Mouse (Mus musculus): ENCODE data around the gene E030018B13Rik.
A peak's percentile ranks its signal among the peaks of the same experiment; 100 is the strongest.

Gene E030018B13Rik

DNA sequence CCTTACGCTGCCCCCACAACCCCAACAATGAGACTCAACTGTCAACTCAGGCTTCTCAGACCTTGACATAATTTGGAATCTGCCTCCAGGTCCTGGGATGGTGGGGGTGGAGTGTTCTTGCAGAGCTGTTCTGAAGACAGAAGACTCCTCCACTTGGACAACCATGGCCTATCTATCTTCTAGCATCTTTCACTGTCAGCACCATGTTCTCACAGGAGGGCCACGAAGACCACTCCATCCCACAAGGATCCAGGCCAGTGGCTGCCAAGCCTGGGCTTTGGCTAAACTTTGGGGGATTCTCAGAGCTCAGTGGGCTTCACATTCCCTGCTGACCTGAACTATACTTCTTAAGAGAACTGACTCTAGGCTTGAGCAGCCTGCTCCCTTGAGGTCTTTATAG, 1.8 kb upstream of the E030018B13Rik start:
- DNase-seq (ENCODE audit: low read depth, low spot score): no peak

DNA sequence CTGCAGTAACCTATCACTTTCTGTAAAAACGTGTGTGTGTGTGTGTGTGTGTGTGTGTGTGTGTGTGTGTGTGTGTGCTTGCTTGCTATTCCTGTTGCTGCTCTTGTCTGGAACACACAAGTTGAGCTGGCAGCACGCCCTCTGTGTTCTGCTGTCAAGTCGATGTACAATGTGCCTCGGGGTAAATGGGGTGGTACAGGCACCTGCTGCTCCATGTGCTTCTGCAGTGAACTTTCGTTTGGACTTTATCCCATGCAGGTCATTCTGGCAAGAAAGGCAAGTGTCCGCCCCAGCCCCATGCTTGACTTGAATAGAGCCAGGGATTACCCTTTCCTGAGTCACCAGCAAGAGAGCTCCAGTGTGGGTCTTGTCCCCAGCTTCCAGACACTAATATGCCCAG, 1.0 kb downstream of the E030018B13Rik start:
- no peak for DNase-seq (ENCODE audit: low read depth, low spot score)

DNA sequence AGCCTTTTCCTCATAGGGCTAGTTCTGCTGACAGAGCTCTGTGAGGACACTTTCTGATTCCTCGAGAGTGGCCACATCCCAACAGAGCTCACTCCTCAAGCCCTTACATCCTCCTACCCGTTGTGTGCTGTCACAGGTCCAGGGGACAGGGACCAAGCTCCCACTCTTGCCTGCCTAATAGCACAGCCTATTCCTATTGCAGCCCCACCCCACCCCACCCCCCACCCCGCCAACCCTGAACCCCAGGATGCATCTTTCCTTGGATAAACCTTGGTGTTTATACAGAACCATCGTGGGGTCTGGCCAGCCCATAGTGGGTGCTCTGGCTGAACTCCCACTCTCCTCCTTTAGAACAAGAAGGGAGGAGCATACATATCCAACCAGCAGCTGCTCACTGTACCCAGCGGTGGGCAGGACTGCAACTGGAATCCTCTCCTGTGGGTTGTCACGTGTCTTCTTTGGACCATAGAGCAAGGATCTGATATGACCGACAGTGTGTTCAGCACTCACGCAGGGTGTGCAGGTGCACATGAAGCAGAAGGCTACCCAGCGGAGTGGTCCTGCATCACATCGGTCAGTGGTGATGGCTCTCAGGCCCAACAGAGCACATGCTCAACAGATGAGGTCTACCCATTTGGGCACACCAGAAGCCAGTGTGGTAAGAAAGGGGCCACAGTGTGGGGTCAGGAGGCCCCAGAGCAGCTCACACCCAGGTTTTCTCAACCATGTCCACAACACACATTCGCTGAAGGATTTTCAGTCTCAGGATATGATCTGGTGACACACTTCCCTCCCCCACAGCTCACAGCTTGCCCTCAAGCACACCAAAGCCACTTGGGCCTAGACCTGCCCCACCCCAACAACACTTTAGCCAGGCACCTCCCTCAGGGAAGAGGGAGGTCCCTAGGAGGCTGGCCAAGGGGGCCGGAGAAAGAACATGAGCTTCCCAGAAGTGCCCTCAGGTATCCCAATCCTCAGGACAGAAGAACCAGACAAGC, 2.4 kb downstream of the E030018B13Rik start:
- no peak for DNase-seq (ENCODE audit: low read depth, low spot score)

DNA sequence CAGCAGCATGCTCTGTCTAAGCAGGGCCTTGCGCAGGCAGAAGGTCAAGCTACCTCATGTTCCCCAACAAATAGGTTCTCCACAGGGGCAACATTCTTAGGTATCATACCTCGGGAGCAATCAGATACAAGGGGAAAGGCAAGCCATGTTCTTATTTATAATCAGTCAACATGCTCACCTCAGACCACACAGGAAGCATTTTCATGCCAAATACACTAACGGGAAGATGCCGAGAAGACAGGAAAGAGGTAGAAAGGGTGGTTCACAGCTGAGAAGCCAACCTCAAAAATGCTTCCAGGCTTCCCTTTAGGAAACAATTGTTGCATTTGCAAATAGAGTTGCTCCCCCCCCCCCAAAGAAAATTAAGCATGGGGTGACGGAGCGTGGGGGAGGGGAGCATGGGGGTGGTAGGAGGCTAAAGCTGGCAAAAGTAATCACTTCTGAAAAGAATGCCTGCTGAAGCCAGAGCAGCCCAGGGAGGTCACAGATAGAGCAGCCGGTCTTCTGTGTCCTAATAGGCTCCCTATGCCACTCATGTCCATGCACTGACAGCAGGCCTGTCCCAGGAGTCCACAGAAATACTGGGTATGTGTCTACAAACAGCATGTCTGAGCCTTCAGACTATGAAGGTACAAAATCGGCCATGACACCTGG, 5.4 kb downstream of the E030018B13Rik start:
- no peak for DNase-seq (ENCODE audit: low read depth, low spot score)

DNA sequence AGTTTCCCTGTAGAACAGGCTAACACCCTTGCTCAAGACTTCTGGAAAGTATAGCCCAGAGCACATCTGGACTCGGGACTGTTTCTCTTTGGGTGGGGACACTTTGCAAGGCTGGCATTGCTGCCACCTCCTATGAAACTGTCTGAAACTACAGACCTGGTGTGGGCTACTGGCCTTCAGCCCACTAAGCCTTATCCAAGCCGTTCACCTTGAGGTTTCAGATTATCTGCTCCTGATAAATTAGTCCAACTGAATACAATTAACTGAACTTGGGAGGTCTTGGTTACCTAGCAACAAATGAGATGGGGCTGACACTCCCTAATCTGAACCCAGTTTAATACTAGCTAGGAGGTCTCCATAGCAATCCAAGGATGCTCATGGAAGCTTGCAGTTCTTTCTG, 5.9 kb downstream of the E030018B13Rik start:
- DNase-seq (ENCODE audit: low read depth, low spot score): no peak

DNA sequence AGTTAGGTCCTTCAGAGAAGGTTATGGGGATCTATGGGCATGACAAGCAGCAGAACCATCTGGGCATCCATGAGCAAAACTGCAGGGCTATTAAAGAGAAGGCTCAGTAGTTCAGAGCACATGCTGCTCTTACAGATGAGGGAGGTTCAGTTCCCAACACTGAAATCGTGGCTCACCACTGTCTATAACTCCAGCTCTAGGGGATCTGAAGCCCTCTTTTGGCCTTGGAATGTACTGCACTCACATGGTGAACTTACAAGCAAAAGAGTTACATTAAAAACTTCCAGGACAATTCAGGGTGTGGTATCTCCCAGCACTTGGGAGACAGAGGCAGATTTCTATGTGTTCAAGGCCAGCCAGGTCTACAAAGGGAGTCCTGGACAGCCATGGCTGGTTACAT, 6.3 kb downstream of the E030018B13Rik start:
- peak; percentile 66 for DNase-seq (ENCODE audit: low read depth, low spot score)

DNA sequence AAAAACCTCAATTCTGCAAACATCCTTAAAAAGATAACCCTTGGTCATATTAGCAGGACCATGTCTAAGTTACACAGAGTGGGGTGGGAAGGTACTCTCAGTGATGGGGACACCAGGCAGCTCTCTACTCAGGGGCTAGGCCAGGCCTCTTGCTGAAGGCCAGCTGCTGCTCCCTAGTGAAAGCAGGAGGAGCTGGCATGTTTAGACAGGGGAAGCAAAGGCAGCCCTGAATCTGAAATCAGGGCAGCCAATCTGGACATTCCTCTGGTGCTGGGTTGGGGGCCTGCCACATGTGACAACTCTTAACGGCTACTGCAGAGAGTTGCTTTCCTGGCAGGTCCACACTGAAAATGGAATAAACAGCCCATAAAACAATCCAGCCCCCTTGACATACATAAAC, 7.5 kb downstream of the E030018B13Rik start:
- DNase-seq (ENCODE audit: low read depth, low spot score): no peak

DNA sequence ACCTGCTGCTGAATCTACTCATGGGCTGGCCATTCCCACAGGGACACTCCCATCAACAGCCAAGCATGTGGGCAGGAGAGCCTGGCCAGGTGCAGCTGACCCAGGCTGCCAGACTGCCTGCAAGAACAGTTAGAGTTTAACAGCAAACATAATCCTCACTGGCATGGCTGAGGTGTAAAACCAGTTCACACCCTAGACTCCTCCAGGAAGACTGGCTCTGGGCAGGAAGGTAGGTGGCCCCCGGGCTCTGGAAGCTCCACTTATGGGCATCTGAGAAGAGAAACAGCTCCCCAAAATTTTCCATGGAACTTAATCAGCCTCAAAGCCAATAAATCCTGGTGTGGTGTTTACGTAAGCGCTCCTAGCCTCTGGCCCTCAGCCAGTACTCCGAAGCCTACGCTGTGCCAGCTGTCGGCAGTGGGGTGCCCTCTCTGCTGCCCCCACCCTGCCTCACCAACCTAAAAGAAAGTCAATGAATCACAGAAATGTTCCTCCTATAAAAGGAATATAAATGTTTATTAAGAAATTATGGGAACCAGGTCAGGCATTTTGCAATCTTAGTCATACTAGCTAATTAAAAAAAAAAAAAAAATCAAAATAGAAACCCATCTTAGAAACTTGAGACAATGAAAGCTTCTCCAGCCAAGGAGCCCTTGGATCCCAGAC, 8.2 kb downstream of the E030018B13Rik start:
- no peak for DNase-seq (ENCODE audit: low read depth, low spot score)

DNA sequence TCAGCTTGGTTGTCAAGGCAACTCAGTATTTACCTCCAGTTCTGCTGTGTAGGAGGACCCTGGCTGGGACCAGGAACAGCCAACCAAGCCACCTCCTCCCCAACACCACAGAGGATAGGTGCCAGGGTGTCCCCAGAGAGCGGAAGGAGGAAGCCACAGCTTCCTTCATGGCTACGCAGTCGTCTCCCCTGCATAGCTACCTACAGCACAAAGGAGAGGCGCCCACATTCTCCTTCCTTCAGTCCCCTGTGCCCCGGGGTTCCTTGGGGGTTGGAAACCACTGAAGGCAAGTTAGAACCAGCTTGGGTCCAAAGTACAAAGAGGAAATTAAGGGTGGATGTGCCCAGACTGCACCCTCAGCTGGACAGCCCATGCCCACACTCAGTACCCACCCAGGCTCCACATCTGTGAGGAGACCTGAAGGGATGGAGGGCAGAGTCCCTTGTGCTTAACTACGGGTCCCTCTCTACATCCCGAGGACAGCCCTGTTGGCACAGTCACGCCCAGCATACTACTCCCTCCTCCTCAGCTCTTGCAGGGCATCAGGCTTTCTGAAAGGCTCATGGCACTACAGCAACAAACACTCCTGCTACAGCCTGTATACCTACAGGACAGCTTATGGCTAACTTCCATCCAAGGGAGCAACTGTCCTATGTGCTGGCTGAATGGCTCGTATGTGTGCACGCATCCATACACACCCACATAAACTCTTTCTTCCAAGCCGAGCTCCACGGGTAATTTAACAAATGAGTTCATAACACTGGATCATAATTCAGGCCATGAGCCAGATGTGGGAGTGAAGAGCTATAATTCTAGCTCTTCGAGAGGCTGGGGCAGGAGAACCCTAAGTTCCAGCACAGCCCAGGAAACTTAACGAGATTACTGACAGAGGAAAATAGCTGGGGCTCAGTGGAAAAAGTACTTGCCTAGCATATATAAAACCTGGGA, 9.0 kb downstream of the E030018B13Rik start:
- DNase-seq (ENCODE audit: low read depth, low spot score): no peak

DNA sequence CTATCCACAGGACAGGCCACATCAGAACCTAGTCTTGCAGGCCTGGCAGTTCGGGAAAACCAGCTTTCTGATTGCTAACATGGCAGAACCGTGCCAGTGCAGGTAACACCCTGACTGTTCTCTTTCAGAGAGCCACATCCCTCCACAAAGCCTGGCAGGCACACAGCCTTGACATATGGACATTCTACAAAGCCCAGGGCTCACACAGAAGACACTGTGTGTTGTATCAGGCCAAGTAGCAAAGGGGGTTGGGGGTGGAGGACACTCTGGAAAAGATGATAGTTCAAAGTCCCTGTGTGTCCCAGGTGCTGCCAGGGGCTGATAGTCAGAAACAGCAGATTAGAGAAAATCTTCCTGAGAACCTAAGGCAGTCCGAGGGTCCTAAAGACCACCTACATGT, 9.8 kb downstream of the E030018B13Rik start:
- DNase-seq (ENCODE audit: low read depth, low spot score): no peak

DNA sequence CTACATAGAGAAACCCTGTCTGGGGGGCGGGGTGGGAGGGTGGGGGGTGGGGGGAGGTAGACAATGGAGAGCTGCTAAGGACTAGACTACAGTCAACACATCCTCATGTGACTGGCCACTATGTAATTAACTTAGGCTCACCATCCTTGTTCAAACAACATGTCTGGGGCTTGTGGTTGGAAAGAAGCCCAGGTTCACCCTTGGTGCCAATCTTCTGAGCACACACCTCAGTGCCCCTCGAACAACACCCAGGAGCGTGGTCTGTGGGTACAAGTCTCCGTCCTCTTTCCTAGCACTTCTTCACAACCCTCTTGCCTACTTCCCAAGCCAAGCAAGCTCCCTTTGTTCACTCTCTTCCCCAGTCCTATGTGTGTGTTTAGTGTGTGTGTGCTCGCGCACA, 10.5 kb downstream of the E030018B13Rik start:
- DNase-seq (ENCODE audit: low read depth, low spot score): no peak

DNA sequence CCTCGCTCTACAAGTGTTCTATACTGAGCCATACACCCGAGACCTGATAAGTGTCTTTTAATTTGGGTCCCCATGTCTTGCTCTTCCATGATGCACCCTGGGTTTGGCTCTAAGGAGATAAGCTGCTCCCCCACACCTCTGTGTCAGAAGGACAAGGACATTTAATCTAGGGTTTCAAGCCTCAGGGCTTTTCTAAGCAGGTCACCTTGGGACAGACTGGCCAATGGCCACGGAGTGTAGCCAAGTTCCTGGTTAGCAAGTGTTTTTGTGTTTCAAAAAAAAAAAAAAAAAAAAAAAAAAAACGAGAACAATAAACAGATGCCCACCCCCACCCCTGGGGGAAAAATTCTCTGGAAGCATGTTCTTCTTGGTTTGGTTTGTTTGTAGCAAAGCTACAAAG, 12.4 kb downstream of the E030018B13Rik start:
- no peak for DNase-seq (ENCODE audit: low read depth, low spot score)

DNA sequence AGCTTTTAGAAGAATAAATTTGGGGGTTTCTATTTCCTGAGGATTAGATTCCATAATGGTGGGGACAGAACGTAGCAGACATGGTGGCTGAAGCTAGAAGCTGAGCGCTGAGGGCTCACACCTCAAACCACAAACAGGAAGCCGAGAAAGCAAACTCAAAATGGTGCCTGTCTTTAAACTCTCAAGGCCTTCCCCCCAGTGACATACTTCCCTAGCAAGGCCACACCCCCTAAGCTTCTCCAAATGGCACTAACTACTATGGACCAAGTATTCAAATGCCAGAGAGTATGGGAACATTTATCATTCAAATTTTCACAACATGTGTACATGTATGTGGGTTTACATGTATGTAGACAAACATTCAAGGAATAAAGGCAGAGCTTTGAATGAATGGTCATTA, 13.5 kb downstream of the E030018B13Rik start:
- peak; percentile 38 for DNase-seq (ENCODE audit: low read depth, low spot score)

DNA sequence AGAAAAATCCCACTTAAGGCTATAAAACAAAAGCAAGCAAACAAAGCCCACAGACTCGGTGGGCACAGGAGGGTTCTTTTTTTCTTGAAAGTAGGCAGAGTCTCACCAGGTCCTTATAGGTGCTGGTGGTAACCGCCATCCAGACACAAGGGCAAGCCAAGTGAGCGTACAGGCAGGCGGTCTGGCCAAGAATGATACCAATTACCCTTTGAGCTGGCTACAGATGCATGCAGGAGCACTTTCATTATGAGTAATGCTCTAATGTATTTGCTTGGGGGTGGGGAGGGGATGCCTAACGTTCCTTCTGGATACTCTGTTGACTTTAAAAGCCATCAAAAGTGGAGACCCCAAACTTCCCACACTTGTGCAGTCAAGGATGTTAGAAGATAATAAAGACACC, 14.1 kb downstream of the E030018B13Rik start:
- DNase-seq (ENCODE audit: low read depth, low spot score): no peak

DNA sequence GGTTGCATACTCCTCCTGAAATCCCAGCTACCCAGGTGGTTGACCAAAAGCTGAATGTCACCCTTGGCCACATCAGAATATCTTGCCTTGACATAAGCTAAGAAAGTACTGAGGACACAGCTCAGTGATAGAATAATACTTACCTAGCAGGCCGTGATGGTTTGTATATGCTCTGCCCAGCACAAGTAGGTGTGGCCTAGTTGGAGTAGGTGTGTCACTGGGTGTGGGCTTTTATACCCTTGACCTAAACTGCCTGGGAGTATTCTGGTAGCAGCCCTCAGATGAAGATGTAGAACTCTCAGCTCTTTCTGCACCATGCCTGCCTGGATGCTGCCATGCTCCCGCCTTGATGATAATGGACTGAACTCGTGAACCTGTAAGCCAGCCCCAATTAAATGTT, 15.8 kb downstream of the E030018B13Rik start:
- peak; percentile 40 for DNase-seq (ENCODE audit: low read depth, low spot score)

DNA sequence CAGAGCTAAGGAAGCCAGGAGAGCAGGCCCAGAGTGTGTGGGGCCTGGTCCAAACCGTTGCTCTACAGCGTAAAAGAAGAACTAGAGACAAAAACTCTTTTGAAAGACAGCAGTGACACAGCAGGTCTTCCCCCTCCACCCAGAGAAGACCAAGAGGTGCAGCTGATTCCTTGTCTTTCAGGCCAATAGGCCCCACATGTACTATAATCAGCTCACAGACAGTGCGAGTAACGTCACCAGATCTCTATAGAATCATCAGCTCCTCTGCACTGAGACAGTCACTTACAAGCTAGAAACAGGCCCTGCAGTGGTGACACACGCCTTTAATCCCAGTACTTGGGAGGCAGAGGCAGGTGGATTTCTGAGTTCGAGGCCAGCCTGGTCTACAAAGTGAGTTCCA, 17.2 kb downstream of the E030018B13Rik start:
- no peak for DNase-seq (ENCODE audit: low read depth, low spot score)

DNA sequence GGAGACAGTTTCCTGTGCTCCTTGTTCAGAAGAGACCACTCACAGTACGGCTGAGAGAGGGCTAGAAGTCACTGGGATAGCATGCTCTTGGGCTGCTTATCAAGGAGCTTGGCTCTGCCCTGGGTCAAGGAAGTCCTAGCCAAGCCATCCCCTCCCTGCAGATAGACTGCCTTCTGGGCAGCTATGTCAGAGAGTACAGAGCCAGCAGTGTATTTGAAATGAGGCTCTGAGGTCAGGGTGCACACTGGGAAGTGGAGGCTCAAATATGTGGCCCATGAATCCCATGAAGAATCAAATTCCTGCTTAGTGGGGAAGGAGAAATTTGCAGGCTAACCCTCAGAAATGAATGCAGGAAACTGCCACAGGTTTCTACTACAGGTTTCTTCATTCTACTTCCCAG, 17.9 kb downstream of the E030018B13Rik start:
- DNase-seq (ENCODE audit: low read depth, low spot score): no peak

DNA sequence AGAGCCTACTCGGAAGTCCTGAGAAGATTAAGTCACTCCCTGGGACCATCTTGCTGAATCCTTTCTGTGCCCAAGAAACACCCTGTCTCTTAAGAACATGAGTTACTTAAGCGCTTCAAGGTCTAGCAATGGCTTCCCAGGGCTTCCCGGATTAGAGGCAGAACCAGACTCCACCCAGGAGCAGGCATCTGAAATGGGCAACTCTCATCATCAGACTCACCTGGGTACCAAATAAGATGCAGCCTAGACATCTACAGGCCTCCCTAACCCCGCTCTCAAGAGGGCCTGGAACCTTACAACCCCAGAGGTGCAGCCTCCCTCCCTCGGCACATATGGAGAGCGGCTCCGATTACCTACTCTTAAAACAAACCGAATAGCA, 19.1 kb downstream of the E030018B13Rik start:
- no peak for DNase-seq (ENCODE audit: low read depth, low spot score)

DNA sequence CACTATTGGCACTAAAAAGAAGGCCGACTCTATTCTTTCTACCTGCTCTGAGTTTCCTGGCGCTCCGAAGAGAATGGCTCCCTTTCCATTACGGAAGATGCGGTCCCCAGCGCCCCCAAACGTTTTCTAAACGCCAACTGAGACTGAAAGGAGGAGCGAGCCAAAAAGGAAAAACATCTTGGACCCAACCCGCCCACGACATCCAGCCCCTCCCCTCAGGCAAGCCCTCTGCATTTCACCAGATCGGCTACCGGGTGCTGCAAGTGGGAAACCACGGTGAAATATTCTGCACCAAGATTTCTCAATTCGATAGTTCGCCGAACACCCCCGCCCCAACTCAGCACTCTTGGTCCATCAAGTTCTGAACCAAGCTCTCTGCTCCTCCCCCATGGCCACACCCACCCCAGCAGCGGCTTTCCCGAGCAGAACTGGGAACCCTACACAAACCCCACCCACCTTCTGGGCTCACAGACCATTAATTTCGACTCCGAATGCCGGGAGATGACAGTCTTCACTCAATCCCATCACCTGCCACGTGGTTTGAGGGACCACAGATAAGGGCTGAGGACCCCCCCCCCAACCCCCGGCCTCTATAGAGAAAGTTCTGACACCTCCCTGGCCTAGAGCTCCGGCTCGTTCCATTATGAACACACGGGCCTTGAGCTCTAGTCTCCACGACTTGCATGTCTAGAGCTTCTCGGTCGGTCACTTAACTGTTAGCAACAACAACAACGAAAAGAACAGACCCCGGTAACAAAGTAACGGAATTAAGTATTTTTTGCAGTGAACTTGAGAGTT, 19.7 kb downstream of the E030018B13Rik start:
- DNase-seq (ENCODE audit: low read depth, low spot score): peak; percentile 77

DNA sequence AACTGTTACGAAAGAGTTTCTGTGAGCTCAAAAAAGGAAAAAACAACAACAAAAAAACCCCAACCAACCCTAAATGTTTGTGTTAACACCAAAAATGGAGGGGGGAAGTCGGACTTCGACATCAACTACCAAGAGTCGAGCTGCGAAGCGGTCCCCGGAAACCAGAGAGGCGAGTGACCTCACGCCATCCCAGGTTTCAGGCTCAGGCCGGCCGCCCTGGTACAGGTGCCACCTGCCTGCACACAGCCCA, 20.3 kb downstream of the E030018B13Rik start:
- no peak for DNase-seq (ENCODE audit: low read depth, low spot score)

Measured in ES-CJ7 (cell line).